Mouse (Mus musculus): ENCODE data around the gene Gm45062.
"Not testable (repeated sequence)": the region's sequence is repeated elsewhere in the genome, so short reads cannot be mapped to it uniquely, and the experiment has no call there.

Gm45062 gene

GRCm38 (mm10) chr6:8312554-8312953 is 53.3 kb downstream of the Gm45062 start:
- DNase-seq (ENCODE audit: low read depth, low spot score): no peak

GRCm38 (mm10) chr6:8316201-8316600 is 57.0 kb downstream of the Gm45062 start:
- DNase-seq (ENCODE audit: low read depth, low spot score): no peak

GRCm38 (mm10) chr6:8319591-8319990 is 60.3 kb downstream of the Gm45062 start:
- DNase-seq (ENCODE audit: low read depth, low spot score): no peak

GRCm38 (mm10) chr6:8331496-8331895 is 72.2 kb downstream of the Gm45062 start:
- not testable (repeated sequence) for DNase-seq (ENCODE audit: low read depth, low spot score)

GRCm38 (mm10) chr6:8333380-8333779 is 74.1 kb downstream of the Gm45062 start:
- no peak for DNase-seq (ENCODE audit: low read depth, low spot score)

GRCm38 (mm10) chr6:8336487-8337390 is 77.5 kb downstream of the Gm45062 start:
- DNase-seq (ENCODE audit: low read depth, low spot score): no peak

GRCm38 (mm10) chr6:8339453-8339852 is 80.2 kb downstream of the Gm45062 start:
- no peak for DNase-seq (ENCODE audit: low read depth, low spot score)

GRCm38 (mm10) chr6:8343271-8343670 is 84.0 kb downstream of the Gm45062 start:
- DNase-seq (ENCODE audit: low read depth, low spot score): no peak

- DNase-seq (ENCODE audit: low read depth, low spot score): peak; percentile 19
Observed at GRCm38 (mm10) chr6:8345219-8345856, 86.1 kb downstream of the Gm45062 start.

- no peak for DNase-seq (ENCODE audit: low read depth, low spot score)
Observed at GRCm38 (mm10) chr6:8347154-8347553, 87.9 kb downstream of the Gm45062 start.

- DNase-seq (ENCODE audit: low read depth, low spot score): no peak
Observed at GRCm38 (mm10) chr6:8348344-8348743, 89.1 kb downstream of the Gm45062 start.

GRCm38 (mm10) chr6:8349060-8349670 is 89.9 kb downstream of the Gm45062 start:
- no peak for DNase-seq (ENCODE audit: low read depth, low spot score)

GRCm38 (mm10) chr6:8351507-8351906 is 92.3 kb downstream of the Gm45062 start:
- DNase-seq (ENCODE audit: low read depth, low spot score): no peak

GRCm38 (mm10) chr6:8352533-8353168 is 93.4 kb downstream of the Gm45062 start:
- peak; percentile 14 for DNase-seq (ENCODE audit: low read depth, low spot score)

- DNase-seq (ENCODE audit: low read depth, low spot score): no peak
Observed at GRCm38 (mm10) chr6:8353461-8353860, 94.2 kb downstream of the Gm45062 start.

- no peak for DNase-seq (ENCODE audit: low read depth, low spot score)
Observed at GRCm38 (mm10) chr6:8354846-8355245, 95.6 kb downstream of the Gm45062 start.

- no peak for DNase-seq (ENCODE audit: low read depth, low spot score)
Observed at GRCm38 (mm10) chr6:8358232-8358631, 99.0 kb downstream of the Gm45062 start.

- no peak for DNase-seq (ENCODE audit: low read depth, low spot score)
Observed at GRCm38 (mm10) chr6:8358782-8359181, 99.5 kb downstream of the Gm45062 start.

- no peak for DNase-seq (ENCODE audit: low read depth, low spot score)
Observed at GRCm38 (mm10) chr6:8360805-8361204, 101.6 kb downstream of the Gm45062 start.

GRCm38 (mm10) chr6:8364033-8364756 is 104.9 kb downstream of the Gm45062 start:
- no peak for DNase-seq (ENCODE audit: low read depth, low spot score)

GRCm38 (mm10) chr6:8364757-8365150 is 105.5 kb downstream of the Gm45062 start:
- DNase-seq (ENCODE audit: low read depth, low spot score): no peak
